Mouse (Mus musculus) forebrain, embryonic 14.5 days (tissue): ENCODE results near the gene Mcl1. TPM values are rescaled to one million over a fixed set of nuclear protein-coding genes. Genes with fewer than 3 reads are reported as not detected.

ENCODE experiments used
- ATAC-seq: fragments of 200-750 bp; cut with Nextera tagmentation; 2 replicates; pipeline ENCODE4 v1.8.0; 2017; ENCODE audit warnings: mild to moderate bottlenecking, moderate library complexity
- DNase-seq: peaks from one replicate; pipeline ENCODE4 v3.0.0-alpha.2; 2015; ENCODE audit warnings: low spot score
- H3K27ac ChIP-seq: fragments of 300-500 bp; sonication (generic); 2 replicates; pipeline ENCODE4 v1.5.1; 2014; ENCODE audit warnings: low read depth, mild to moderate bottlenecking, control low read depth, low read length, moderate library complexity
- H3K27me3 ChIP-seq: fragments of 300-500 bp; sonication (generic); replicated peaks from 2 replicates; pipeline ENCODE4 v1.6.1; 2014; ENCODE audit warnings: low read length, control low read depth, mixed read lengths; ENCODE audit not compliant: control insufficient read depth, insufficient read depth
- H3K36me3 ChIP-seq: fragments of 300-500 bp; sonication (generic); 2 replicates; pipeline ENCODE4 v1.6.1; 2014; ENCODE audit warnings: low read length, control low read depth; ENCODE audit not compliant: control insufficient read depth, insufficient read depth
- H3K4me1 ChIP-seq: fragments of 300-500 bp; sonication (generic); 2 replicates; pipeline ENCODE4 v1.6.1; 2014; ENCODE audit warnings: antibody characterized with exemption, low read length, control low read depth; ENCODE audit not compliant: control insufficient read depth, insufficient read depth
- H3K4me2 ChIP-seq: fragments of 300-500 bp; sonication (generic); 2 replicates; pipeline ENCODE4 v1.6.1; 2014; ENCODE audit warnings: mild to moderate bottlenecking, control low read depth, low read length
- H3K4me3 ChIP-seq: fragments of 300-500 bp; sonication (generic); 2 replicates; pipeline ENCODE4 v1.5.1; 2014; ENCODE audit warnings: low read depth, low read length, control low read depth
- H3K9ac ChIP-seq: fragments of 300-500 bp; sonication (generic); 2 replicates; pipeline ENCODE4 v1.6.1; 2014; ENCODE audit warnings: mild to moderate bottlenecking, low read length, control low read depth, moderate library complexity
- H3K9me3 ChIP-seq: fragments of 300-500 bp; sonication (generic); replicated peaks from 2 replicates; pipeline ENCODE4 v1.6.1; 2016; ENCODE audit warnings: low read length, control low read depth, mixed read lengths; ENCODE audit not compliant: control insufficient read depth
- WGBS: fragments of 180-500 bp; shearing (Covaris S2); extraction: QIAGEN DNeasy Blood & Tissue Kit; methylation state at CpG from one replicate; pipeline ENCODE4 v1.1.7; 2014; 5-methylcytosine and 5-hydroxymethylcytosine counted together
- polyA plus RNA-seq: library from polyadenylated mRNA; unstranded; fragments of >200 nt; fragmentation: Nextera tagmentation; extraction: Ambion mirVana; gene quantifications from 2 replicates; pipeline ENCODE4 v1.2.1, GENCODE M21; 2014

The Mcl1 gene
- polyA plus RNA-seq, 1 experiment from 2014 or later = 50.8 TPM

- Histone ChIP-seq H3K4me2 (peak within 1 kb of the TSS; percentile 85), H3K27ac (peak within 1 kb of the TSS; percentile 92), H3K4me1 (peaks cover 7% of the 10 kb centered on the region), H3K27me3 (no peaks in the 10 kb centered on the region), H3K9me3 (no peaks in the 10 kb centered on the region), H3K36me3 (peaks cover 41% of the 10 kb centered on the region), H3K9ac (peak within 1 kb of the TSS; percentile 70), H3K4me3 (peak within 1 kb of the TSS; percentile 60)
- ATAC-seq (peak; percentile 98), DNase-seq (peak; percentile 100)
- WGBS = under 1% methylated on average over 44 of the region's 44 CpGs
Measured at GRCm38 (mm10) chr3:95624628-95625503, 33.7 kb upstream of the Mcl1 start, which contains the start of gene Ensa. Ensa (plus strand) TSS chr3:95624993.

- no peaks in the 10 kb centered on the region for H3K27me3 ChIP-seq
- H3K36me3 ChIP-seq = peaks cover 60% of the 10 kb centered on the region
- no peak overlapping the region; the same call in 1 of the 2 replicates for H3K9ac ChIP-seq
- no peak overlapping the region for H3K4me3 ChIP-seq
- H3K9me3 ChIP-seq = no peaks in the 10 kb centered on the region
- H3K4me1 ChIP-seq = peaks cover 7% of the 10 kb centered on the region
- WGBS = 91% methylated on average over 5 of the region's 5 CpGs
- no peak overlapping the region for H3K27ac ChIP-seq
- no peak overlapping the region for H3K4me2 ChIP-seq
- no peak for ATAC-seq
- DNase-seq = no peak
Measured at GRCm38 (mm10) chr3:95627763-95628162, 30.8 kb upstream of the Mcl1 start.

DNA sequence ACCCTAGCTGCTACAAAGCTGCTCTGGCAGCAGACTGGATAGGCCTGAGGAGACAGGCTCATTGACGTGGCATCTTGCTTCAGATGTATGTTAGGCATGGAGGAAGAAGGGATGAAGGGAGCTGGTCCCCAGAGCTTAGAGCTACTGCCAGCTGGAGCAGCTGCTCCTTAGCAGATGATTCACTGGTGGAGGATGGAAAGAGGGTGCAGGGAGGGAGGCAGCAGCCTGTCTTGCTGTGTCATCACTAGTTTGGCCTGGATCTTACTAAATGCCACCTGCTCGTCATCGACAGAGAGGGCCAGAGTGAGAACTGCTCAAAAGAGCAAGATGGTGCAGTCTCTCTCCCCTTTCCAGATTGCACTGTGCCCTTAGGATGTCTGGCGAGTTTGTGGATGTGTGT is 28.8 kb upstream of the Mcl1 start:
- 83% methylated on average over 4 of the region's 4 CpGs for WGBS
- Histone ChIP-seq H3K36me3 (peaks cover 79% of the 10 kb centered on the region), H3K9me3 (no peaks in the 10 kb centered on the region), H3K27me3 (no peaks in the 10 kb centered on the region), H3K4me1 (peaks cover 7% of the 10 kb centered on the region), H3K4me2 (no peak overlapping the region), H3K27ac (no peak overlapping the region), H3K4me3 (no peak overlapping the region), H3K9ac (no peak overlapping the region)
- DNase-seq (peak; percentile 43), ATAC-seq (no peak)

- no peak for DNase-seq
- Histone ChIP-seq H3K27ac (no peak overlapping the region), H3K4me1 (peaks cover 5% of the 10 kb centered on the region), H3K27me3 (no peaks in the 10 kb centered on the region), H3K9me3 (no peaks in the 10 kb centered on the region), H3K4me3 (no peak overlapping the region), H3K4me2 (no peak overlapping the region), H3K9ac (no peak overlapping the region), H3K36me3 (peaks cover 90% of the 10 kb centered on the region)
- WGBS = 89% methylated on average over 3 of the region's 3 CpGs
- ATAC-seq = no peak
Measured at GRCm38 (mm10) chr3:95630856-95631255, 27.7 kb upstream of the Mcl1 start.

DNA sequence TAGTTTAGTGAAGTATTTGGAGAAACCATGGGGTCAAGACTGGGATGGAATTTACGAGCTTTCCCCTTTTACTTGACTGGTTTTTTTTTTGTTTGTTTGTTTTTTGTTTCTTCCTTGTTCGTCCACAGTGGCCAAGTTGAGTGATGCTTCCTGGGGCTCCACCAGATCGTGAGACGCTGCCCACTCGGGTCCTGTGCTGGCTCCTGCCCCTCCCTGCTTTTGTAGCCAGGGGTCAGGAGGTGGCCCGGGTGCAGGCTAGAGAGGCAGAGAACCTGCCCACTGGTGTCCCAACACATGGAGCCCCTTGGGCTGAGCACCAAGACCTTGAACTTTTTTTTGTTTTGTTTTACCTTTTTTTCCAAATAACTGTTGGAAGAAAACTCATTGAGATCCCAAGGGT is 27.3 kb upstream of the Mcl1 start:
- DNase-seq (no peak), ATAC-seq (no peak)
- WGBS = 86% methylated on average over 6 of the region's 6 CpGs
- no peaks in the 10 kb centered on the region for H3K27me3 ChIP-seq
- H3K9me3 ChIP-seq = no peaks in the 10 kb centered on the region
- no peak overlapping the region for H3K4me2 ChIP-seq
- peaks cover 94% of the 10 kb centered on the region for H3K36me3 ChIP-seq
- H3K9ac ChIP-seq = no peak overlapping the region
- H3K4me3 ChIP-seq = no peak overlapping the region
- peaks cover under 1% of the 10 kb centered on the region for H3K4me1 ChIP-seq
- no peak overlapping the region for H3K27ac ChIP-seq

DNA sequence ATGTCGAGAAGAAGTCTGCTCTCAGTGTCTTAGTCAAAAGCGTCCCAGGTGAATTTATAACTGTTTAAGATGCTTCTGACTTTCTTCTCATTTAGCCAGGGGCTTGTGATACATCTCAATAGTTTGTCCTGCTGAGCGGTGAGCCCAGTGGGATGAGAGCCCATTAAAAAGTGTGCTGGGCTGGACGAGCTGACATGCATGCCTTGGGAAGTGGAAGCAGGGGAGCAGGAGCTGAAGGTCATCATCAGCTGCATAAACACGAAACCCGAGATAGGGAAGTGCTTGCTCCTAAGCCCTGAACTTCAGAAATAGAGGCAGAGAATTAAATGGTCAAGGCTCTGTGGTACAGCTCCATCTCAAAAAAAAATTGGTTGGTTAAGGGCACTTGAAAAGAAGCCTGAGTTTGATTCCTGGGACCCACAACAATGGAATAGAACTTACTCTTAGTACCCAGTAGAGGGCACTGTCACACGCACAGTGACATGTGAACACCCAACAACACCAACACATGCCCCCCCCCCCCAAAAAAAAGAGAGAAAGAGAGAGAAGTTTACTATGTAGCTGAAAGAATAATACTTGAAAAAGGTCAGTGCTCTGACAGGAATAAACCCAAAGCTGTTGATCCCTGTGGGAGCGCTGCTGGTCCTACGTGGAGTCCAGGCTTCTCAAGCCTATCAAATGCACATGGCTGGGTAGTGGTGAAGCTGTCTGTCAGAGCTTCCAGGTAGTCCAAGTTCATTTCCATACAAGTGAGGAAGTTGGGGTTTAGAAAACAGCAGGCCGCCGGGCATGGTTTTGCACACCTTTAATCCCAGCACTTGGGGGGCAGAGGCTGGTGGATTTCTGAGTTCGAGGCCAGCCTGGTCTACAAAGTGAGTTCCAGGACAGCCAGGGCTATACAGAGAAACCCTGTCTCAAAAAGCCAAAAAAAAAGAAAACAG is 25.7 kb upstream of the Mcl1 start:
- DNase-seq (peak; percentile 46), ATAC-seq (no peak)
- no peak overlapping the region for H3K27ac ChIP-seq

DNA sequence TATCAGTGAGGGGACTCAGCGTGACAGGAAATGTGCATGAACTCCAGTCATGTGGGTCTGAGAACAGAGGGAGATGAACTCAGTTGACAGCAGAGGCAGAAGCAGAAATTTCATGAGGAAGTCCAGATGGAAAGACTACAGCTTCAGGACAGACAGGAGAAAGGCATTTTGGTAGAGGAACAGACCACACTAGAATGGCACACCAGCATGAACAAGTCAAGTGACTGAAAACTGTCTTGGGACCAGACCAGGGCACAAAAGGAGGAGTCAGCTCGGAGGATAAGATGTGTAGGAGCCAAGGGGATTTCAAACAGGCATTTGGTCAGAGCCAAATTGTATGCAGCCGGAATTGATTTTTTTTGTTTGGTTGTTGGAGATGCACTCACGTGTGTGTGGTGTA is 23.0 kb upstream of the Mcl1 start:
- H3K9ac ChIP-seq = no peak overlapping the region
- H3K27me3 ChIP-seq = no peaks in the 10 kb centered on the region
- H3K4me1 ChIP-seq = no peaks in the 10 kb centered on the region
- WGBS = 85% methylated on average over 4 of the region's 4 CpGs
- peaks cover 85% of the 10 kb centered on the region for H3K36me3 ChIP-seq
- no peak overlapping the region for H3K27ac ChIP-seq
- no peak for DNase-seq
- H3K4me2 ChIP-seq = no peak overlapping the region
- H3K4me3 ChIP-seq = no peak overlapping the region
- no peak for ATAC-seq
- H3K9me3 ChIP-seq = no peaks in the 10 kb centered on the region

More for the DNA sequence above, 25.7 kb upstream of the Mcl1 start:
- Histone ChIP-seq H3K4me3 (no peak overlapping the region), H3K36me3 (peaks cover 95% of the 10 kb centered on the region), H3K9me3 (no peaks in the 10 kb centered on the region), H3K27me3 (no peaks in the 10 kb centered on the region), H3K4me1 (no peaks in the 10 kb centered on the region), H3K4me2 (no peak overlapping the region), H3K9ac (no peak overlapping the region)
- WGBS = 75% methylated on average over 12 of the region's 12 CpGs

GRCm38 (mm10) chr3:95636072-95636471 is 22.5 kb upstream of the Mcl1 start:
- DNase-seq (no peak), ATAC-seq (no peak)
- 86% methylated on average over 4 of the region's 4 CpGs for WGBS
- H3K27ac ChIP-seq = no peak overlapping the region
- H3K9me3 ChIP-seq = no peaks in the 10 kb centered on the region
- H3K4me1 ChIP-seq = no peaks in the 10 kb centered on the region
- H3K4me2 ChIP-seq = no peak overlapping the region
- H3K36me3 ChIP-seq = peaks cover 81% of the 10 kb centered on the region
- no peaks in the 10 kb centered on the region for H3K27me3 ChIP-seq
- H3K9ac ChIP-seq = no peak overlapping the region
- no peak overlapping the region for H3K4me3 ChIP-seq
